Mouse (Mus musculus): ENCODE results near the gene Gatad2b.

GRCm38 (mm10) chr3:90362346-90362745 lies 69.4 kb downstream of the Gatad2b start:
- TF ChIP-seq POLR2A (IDR thresholded peaks at IDR 0.05; ENCODE audit: borderline replicate concordance, extremely low read depth, low read depth, low read length), result no peak
- no peak for TF ChIP-seq CTCF (IDR thresholded peaks at IDR 0.05; ENCODE audit: insufficient read depth, low read length)
